Mouse (Mus musculus): ENCODE measurements around the gene Acot5. TPM values are rescaled to one million over a fixed set of nuclear protein-coding genes. Genes with fewer than 3 reads are reported as not detected.
A peak's percentile ranks its signal among the peaks of the same experiment; 100 is the strongest.
"Not testable (repeated sequence)": the region's sequence is repeated elsewhere in the genome, so short reads cannot be mapped to it uniquely, and the experiment has no call there.

Gene Acot5
- not detected in 2 replicates for polyA plus RNA-seq (2011; ENCODE audit: insufficient read depth, insufficient read length, low read depth, missing spikeins)

DNA sequence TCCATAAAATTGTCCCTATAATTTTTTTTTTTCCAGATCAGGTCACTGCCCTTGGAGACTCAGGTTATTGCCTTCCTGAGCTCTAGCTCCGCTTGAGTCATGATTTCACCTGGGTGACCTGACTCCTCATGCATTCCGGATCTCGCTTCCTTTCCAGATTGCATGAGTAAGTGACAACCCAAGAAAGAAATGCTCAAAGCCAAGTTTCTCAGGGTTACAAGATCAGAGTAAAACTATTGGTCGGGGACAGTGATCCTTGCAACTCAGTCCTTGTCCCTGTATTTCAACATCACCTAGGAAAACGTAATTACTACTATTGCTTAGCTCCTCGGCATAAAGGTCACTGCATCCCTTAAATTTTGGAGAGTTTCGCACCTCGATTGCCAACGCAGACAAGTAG lies at the start of gene Acot5:
Acot5 (plus strand) TSS at position 340 of the 400 bp plus-strand sequence.
- TF ChIP-seq POLR2A (IDR thresholded peaks at IDR 0.05; ENCODE audit: insufficient read depth, low read length), result no peak
- TF ChIP-seq CTCF (IDR thresholded peaks at IDR 0.05; ENCODE audit: low read depth, low read length), result no peak
- TF ChIP-seq EP300 (IDR thresholded peaks at IDR 0.05; ENCODE audit: insufficient read depth, low read depth, low read length), result no peak
- Histone ChIP-seq H3K9ac (ENCODE audit: low read depth, poor library complexity, severe bottlenecking) (peak within 1 kb of the TSS; percentile 3; the same call in 1 of the 2 replicates), H3K27ac (ENCODE audit: insufficient read depth, low read length) (no peak within 1 kb of the TSS), H3K36me3 (ENCODE audit: control insufficient read depth, insufficient read depth, low read length, poor library complexity, severe bottlenecking) (no peaks in the 10 kb centered on the region), H3K4me3 (ENCODE audit: low read depth, low read length) (peak within 1 kb of the TSS; percentile 54), H3K9me3 (replicated peaks; ENCODE audit: control insufficient read depth, insufficient read depth, low read length, poor library complexity, severe bottlenecking) (no peaks in the 10 kb centered on the region), H3K4me1 (ENCODE audit: control insufficient read depth, insufficient read depth, low read length) (no peaks in the 10 kb centered on the region), H3K27me3 (ENCODE audit: control insufficient read depth, insufficient read depth, low read length, poor library complexity, severe bottlenecking) (peaks cover 2% of the 10 kb centered on the region; the same call in 1 of the 2 replicates)

DNA sequence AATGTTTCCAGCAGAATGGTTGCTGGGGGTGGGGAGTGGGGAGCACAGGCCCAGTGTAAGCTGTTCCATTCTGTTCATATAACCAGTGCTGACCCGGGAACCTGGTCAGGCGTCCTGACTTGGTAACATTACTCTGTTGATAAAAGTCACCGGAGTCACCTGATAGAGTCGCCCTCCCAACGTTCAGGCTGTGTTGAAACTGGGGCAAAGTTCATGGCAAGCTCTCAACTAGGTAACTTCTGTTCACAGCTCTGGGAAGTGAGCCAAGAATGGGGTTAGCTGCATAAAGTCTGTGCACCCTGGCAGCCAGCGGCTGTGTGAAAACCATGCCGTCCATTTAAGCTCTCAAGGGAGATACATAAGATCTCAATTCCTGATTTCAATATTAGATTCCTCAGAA lies 48.6 kb upstream of the Acot5 start:
- peaks cover 12% of the 10 kb centered on the region for H3K9me3 ChIP-seq (replicated peaks; ENCODE audit: control insufficient read depth, insufficient read depth, low read length, poor library complexity, severe bottlenecking)
- H3K9ac ChIP-seq (ENCODE audit: low read depth, poor library complexity, severe bottlenecking); H3K4me1 ChIP-seq (ENCODE audit: control insufficient read depth, insufficient read depth, low read length): not testable (repeated sequence)

DNA sequence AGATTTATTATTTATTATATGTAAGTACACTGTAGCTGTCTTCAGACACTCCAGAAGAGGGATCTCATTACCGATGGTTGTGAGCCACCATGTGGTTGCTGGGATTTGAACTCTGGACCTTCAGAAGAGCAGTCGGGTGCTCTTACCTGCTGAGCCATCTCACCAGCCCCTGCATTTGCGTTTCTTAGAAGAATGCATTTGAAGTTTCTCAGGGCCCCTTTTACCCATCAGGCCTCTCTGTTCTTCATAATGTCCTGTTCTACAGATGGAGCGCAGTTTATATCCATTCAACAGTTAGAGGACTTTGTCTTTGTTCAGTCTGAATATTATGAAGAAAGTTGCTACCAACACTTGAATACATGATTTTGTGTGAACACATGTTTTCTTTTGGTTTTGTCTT lies 46.9 kb upstream of the Acot5 start:
- not testable (repeated sequence) for H3K4me1 ChIP-seq (ENCODE audit: control insufficient read depth, insufficient read depth, low read length); H3K27ac ChIP-seq (ENCODE audit: insufficient read depth, low read length); H3K4me3 ChIP-seq (ENCODE audit: low read depth, low read length); H3K9ac ChIP-seq (ENCODE audit: low read depth, poor library complexity, severe bottlenecking); H3K36me3 ChIP-seq (ENCODE audit: control insufficient read depth, insufficient read depth, low read length, poor library complexity, severe bottlenecking); H3K27me3 ChIP-seq (ENCODE audit: control insufficient read depth, insufficient read depth, low read length, poor library complexity, severe bottlenecking)
- peaks cover 22% of the 10 kb centered on the region for H3K9me3 ChIP-seq (replicated peaks; ENCODE audit: control insufficient read depth, insufficient read depth, low read length, poor library complexity, severe bottlenecking)

More for the DNA sequence above, 48.6 kb upstream of the Acot5 start:
- H3K27me3 ChIP-seq (ENCODE audit: control insufficient read depth, insufficient read depth, low read length, poor library complexity, severe bottlenecking); H3K36me3 ChIP-seq (ENCODE audit: control insufficient read depth, insufficient read depth, low read length, poor library complexity, severe bottlenecking); H3K4me3 ChIP-seq (ENCODE audit: low read depth, low read length); H3K27ac ChIP-seq (ENCODE audit: insufficient read depth, low read length): not testable (repeated sequence)

DNA sequence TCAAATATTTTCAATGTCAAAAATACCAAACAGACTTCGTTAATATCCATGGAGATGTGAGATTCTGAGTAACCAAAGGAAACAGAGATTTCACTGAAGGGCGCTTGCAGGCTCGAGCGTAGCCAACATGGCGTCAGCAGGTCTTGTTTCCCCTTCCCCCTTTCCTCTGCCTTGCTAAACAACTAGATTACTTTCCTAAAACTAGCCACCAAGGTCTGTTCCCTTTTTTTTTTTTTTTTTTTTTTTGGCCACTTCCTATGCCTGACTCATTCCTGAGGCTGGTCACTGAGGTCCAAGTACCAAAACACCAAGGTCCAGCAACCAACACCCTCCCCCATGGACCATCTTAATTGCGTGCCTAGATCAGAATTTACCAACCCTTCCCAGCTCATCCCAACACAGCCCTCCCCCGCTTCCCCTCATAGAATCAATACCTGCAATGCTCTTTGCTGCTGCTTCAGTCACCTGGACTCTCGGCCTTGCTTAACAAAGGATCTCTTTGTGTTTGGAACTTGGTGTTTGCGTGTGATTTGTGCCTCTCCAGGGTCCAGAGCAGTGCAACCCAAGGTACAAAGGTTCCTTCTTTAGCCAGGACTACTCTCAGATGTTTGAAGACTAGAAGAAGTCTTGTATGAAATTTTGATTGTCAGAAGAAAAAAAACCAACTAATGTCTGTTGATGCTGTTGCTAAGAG lies 45.9 kb upstream of the Acot5 start:
- no peaks in the 10 kb centered on the region; the same call in 1 of the 2 replicates for H3K27me3 ChIP-seq (ENCODE audit: control insufficient read depth, insufficient read depth, low read length, poor library complexity, severe bottlenecking)
- H3K27ac ChIP-seq (ENCODE audit: insufficient read depth, low read length), result no peak overlapping the region
- H3K4me1 ChIP-seq (ENCODE audit: control insufficient read depth, insufficient read depth, low read length), result no peaks in the 10 kb centered on the region
- no peak overlapping the region for H3K9ac ChIP-seq (ENCODE audit: low read depth, poor library complexity, severe bottlenecking)
- H3K36me3 ChIP-seq (ENCODE audit: control insufficient read depth, insufficient read depth, low read length, poor library complexity, severe bottlenecking), result no peaks in the 10 kb centered on the region
- H3K4me3 ChIP-seq (ENCODE audit: low read depth, low read length), result no peak overlapping the region
- TF ChIP-seq CTCF (IDR thresholded peaks at IDR 0.05; ENCODE audit: low read depth, low read length) (no peak), EP300 (IDR thresholded peaks at IDR 0.05; ENCODE audit: insufficient read depth, low read depth, low read length) (no peak), POLR2A (IDR thresholded peaks at IDR 0.05; ENCODE audit: insufficient read depth, low read length) (no peak)
- H3K9me3 ChIP-seq (replicated peaks; ENCODE audit: control insufficient read depth, insufficient read depth, low read length, poor library complexity, severe bottlenecking), result peaks cover 30% of the 10 kb centered on the region

DNA sequence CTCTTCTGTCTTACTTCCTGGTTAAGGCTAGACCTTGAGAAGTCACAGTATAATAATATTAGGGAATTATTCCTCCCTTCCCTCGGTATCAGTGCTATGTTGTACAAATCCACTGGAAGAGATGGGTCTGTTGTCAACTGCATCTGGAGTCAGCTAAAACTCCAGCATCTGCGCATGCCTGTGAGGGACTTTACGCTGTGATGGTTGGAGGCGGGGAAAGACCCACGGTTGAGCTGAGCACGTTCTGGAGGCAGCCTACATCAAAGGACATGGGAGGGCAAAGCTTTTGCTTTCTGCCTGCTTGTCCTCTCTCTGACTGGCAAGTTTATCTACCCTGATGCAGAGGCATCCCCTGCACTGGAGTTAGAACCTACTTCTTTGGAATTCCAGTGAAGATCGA lies 43.2 kb upstream of the Acot5 start:
- Histone ChIP-seq H3K4me1 (ENCODE audit: control insufficient read depth, insufficient read depth, low read length) (no peaks in the 10 kb centered on the region), H3K4me3 (ENCODE audit: low read depth, low read length) (no peak overlapping the region), H3K9me3 (replicated peaks; ENCODE audit: control insufficient read depth, insufficient read depth, low read length, poor library complexity, severe bottlenecking) (peaks cover 33% of the 10 kb centered on the region), H3K27me3 (ENCODE audit: control insufficient read depth, insufficient read depth, low read length, poor library complexity, severe bottlenecking) (no peaks in the 10 kb centered on the region), H3K9ac (ENCODE audit: low read depth, poor library complexity, severe bottlenecking) (no peak overlapping the region), H3K36me3 (ENCODE audit: control insufficient read depth, insufficient read depth, low read length, poor library complexity, severe bottlenecking) (no peaks in the 10 kb centered on the region), H3K27ac (ENCODE audit: insufficient read depth, low read length) (no peak overlapping the region)
- no peak for TF ChIP-seq EP300 (IDR thresholded peaks at IDR 0.05; ENCODE audit: insufficient read depth, low read depth, low read length)
- no peak for TF ChIP-seq POLR2A (IDR thresholded peaks at IDR 0.05; ENCODE audit: insufficient read depth, low read length)
- no peak for TF ChIP-seq CTCF (IDR thresholded peaks at IDR 0.05; ENCODE audit: low read depth, low read length)

- H3K4me1 ChIP-seq (ENCODE audit: control insufficient read depth, insufficient read depth, low read length); H3K36me3 ChIP-seq (ENCODE audit: control insufficient read depth, insufficient read depth, low read length, poor library complexity, severe bottlenecking); H3K9ac ChIP-seq (ENCODE audit: low read depth, poor library complexity, severe bottlenecking); H3K27me3 ChIP-seq (ENCODE audit: control insufficient read depth, insufficient read depth, low read length, poor library complexity, severe bottlenecking); H3K4me3 ChIP-seq (ENCODE audit: low read depth, low read length): not testable (repeated sequence)
- Histone ChIP-seq H3K27ac (ENCODE audit: insufficient read depth, low read length) (peak overlapping the region; percentile 77), H3K9me3 (replicated peaks; ENCODE audit: control insufficient read depth, insufficient read depth, low read length, poor library complexity, severe bottlenecking) (peaks cover 21% of the 10 kb centered on the region)
- peak; percentile 60; the same call in 1 of the 2 replicates for TF ChIP-seq EP300 (IDR thresholded peaks at IDR 0.05; ENCODE audit: insufficient read depth, low read depth, low read length)
Observed at GRCm38 (mm10) chr12:84028328-84028727, 40.8 kb upstream of the Acot5 start.

Data from ES-Bruce4 (cell line).